Mouse (Mus musculus) gastrocnemius, postnatal 36 days (tissue): ENCODE measurements around the gene Gsta4. TPM values are rescaled to one million over a fixed set of nuclear protein-coding genes. Genes with fewer than 3 reads are reported as not detected.
"Not testable (repeated sequence)": the region's sequence is repeated elsewhere in the genome, so short reads cannot be mapped to it uniquely, and the experiment has no call there.

ENCODE experiments used
- DNase-seq, 2 experiments: peaks; one replicate each; pipeline ENCODE4 v3.0.0; 2022
- intact Hi-C: fragments of 180-260 bp; cut with DNase I; formaldehyde crosslinking; loops from one replicate; pipeline ENCODE4 v1.15.1; 2025
- long read RNA-seq, 2 experiments: library from polyadenylated mRNA; stranded (forward); transcript quantifications; one replicate each; pipeline ENCODE4 v2.0.0; 2021
- total RNA-seq, 2 experiments: library from RNA; stranded (reverse); gene quantifications; 2 replicates each; pipeline ENCODE4 v1.2.3; 2021

The Gsta4 gene
- total RNA-seq = 10 to 100 TPM; 10.8 to 14.3 TPM
- long read RNA-seq, experiment 1, transcript Gsta4-201 (7 exons, 977 nt) = major isoform, 15 of 17 reads
- long read RNA-seq, experiment 1, partial matches to known transcripts = 2 of 17 reads
- long read RNA-seq, experiment 1, other reads (novel, unspliced or antisense) = 0 of 17 reads
- long read RNA-seq, experiment 2, transcript Gsta4-201 (7 exons, 977 nt) = major isoform, 21 of 23 reads
- long read RNA-seq, experiment 2, partial matches to known transcripts = 2 of 23 reads
- long read RNA-seq, experiment 2, other reads (novel, unspliced or antisense) = 0 of 23 reads

GRCm38 (mm10) chr9:78182474-78182873, at the start of gene Gsta4:
Gsta4 (plus strand) TSS chr9:78182774.
- DNase-seq, intact Hi-C loops: not testable (repeated sequence)

- intact Hi-C loops = no loop called here
- no peak for DNase-seq
These were observed 46.9 kb upstream of the Gsta4 start for GRCm38 (mm10) chr9:78135658-78136057.

- intact Hi-C loops = no loop called here
- peak; percentile 45 for DNase-seq
These were observed 44.4 kb upstream of the Gsta4 start for GRCm38 (mm10) chr9:78138044-78138676.

DNA sequence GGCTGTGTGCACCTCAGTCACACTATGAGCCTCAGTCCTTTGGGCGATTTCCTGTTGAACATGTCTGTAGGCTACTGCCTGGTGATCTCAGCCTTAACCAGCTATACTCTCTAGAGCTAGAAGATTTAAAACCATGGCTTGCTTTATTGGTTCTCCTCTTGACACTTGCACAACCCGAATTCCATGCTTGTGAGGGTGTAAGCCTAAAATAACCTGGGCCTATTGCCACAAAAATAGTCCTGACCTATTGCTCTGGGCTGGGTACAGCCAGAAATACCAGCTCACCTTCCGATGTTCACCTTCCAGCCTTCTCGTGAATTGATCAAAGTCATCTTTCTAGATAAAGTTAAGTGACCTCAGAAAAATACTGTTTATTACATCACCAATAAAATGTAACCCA, 43.1 kb upstream of the Gsta4 start:
- no peak for DNase-seq
- intact Hi-C loops = no loop called here

DNA sequence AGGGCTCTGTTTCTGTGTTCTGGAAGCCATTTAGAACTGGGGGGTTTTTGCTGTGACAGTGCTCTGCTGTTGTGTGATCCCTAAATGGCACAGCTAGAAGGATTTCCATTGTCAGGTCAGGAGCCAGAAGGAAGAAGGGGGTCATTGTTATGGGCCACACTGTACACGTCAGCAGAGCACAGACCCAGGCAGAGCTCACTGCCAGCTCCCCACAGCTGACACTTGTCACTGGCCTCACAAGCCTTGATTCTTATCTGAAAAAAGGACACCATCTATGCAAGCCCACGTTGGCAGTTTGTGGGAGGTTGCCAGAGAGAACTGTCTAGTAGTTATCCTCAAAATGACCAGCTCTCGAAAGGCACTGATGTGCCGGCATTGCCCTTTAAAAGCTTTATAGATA, 36.5 kb upstream of the Gsta4 start:
- DNase-seq = no peak
- intact Hi-C loops = no loop called here

- DNase-seq = no peak
- intact Hi-C loops = no loop called here
These were observed 35.9 kb upstream of the Gsta4 start for GRCm38 (mm10) chr9:78146627-78147026.

GRCm38 (mm10) chr9:78148149-78148548, 34.4 kb upstream of the Gsta4 start:
- DNase-seq = no peak
- intact Hi-C loops = no loop called here

- intact Hi-C loops, DNase-seq: not testable (repeated sequence)
These were observed 32.8 kb upstream of the Gsta4 start for GRCm38 (mm10) chr9:78149770-78150169.

GRCm38 (mm10) chr9:78154211-78154977, 28.2 kb upstream of the Gsta4 start:
- no peak for DNase-seq
- intact Hi-C loops = loop anchor here (2.0 kb wide), 1 partner anchor 42 kb away; no protein-coding TSS in a partner anchor

DNA sequence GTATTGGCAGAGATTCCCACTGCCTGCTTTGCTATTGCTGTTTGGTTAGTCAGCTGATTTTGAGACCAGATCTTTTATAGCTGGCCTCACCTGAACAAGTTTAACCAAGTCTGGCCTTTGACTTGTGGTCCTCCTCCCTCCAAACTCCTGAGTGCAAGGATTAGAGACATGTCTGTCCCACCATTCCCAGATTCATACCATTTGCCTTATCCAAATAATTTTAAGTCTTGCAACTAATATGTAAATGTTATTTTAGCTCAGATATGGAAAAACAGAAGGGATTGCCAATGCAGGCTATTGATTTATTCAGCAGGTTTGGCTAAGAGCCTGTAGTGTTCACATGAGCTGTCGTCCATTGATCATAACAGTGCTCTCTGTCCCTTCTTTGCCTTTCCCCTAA, 25.4 kb upstream of the Gsta4 start:
- no peak for DNase-seq
- intact Hi-C loops = no loop called here

- intact Hi-C loops = no loop called here
- no peak for DNase-seq
These were observed 19.3 kb upstream of the Gsta4 start for GRCm38 (mm10) chr9:78163291-78163690.

DNA sequence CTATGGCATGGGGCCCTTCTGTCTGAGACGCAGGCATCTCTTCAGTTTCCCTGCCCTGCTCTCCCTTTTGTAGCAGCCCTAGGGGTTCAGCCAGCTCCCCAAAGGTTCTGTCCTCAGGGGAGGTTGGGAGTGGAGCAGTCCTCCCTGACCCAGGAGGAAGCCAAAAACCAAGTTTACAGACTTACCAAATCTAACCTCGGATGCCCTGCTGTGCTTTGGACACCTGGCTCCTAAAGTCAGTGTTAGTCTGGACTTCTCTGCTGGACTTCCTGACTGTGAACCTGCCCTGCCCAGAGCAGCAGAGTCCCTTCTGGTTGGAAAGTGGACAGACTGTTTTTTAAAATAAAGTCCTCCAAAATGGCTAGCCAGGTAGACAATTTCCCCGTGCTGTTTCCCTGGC, 17.8 kb upstream of the Gsta4 start:
- no peak for DNase-seq
- intact Hi-C loops = no loop called here

DNA sequence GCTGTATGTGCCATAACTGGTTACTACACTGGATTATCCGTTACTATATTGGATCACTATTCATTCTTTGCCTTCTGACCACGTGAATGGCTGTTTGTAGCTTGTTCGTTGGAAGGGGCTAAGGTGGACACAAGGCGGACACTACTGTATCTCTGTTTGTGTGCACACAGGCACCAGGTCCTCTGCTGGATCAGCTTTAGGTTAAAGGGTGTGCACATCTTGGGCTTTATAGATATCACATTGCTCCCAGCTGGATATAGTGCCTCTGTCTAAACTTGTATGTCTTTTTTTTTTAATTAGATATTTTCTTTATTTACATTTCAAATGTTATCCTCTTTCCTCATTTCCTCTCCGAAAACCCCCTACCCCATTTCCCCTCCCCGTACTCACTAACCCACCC, 17.1 kb upstream of the Gsta4 start:
- intact Hi-C loops = no loop called here
- DNase-seq = no peak

GRCm38 (mm10) chr9:78166694-78167452, 15.7 kb upstream of the Gsta4 start:
- intact Hi-C loops = no loop called here

GRCm38 (mm10) chr9:78167453-78167969, 15.1 kb upstream of the Gsta4 start:
- intact Hi-C loops = no loop called here
- no peak for DNase-seq

More at GRCm38 (mm10) chr9:78166694-78167452, 15.7 kb upstream of the Gsta4 start:
- DNase-seq = no peak

- intact Hi-C loops = no loop called here
- no peak for DNase-seq
These were observed 13.7 kb upstream of the Gsta4 start for GRCm38 (mm10) chr9:78168864-78169263.

- DNase-seq = no peak
- intact Hi-C loops = loop anchor here (2.0 kb wide), 1 partner anchor 61 kb away; no protein-coding TSS in a partner anchor
These were observed 8.6 kb upstream of the Gsta4 start for GRCm38 (mm10) chr9:78174016-78174415.

DNA sequence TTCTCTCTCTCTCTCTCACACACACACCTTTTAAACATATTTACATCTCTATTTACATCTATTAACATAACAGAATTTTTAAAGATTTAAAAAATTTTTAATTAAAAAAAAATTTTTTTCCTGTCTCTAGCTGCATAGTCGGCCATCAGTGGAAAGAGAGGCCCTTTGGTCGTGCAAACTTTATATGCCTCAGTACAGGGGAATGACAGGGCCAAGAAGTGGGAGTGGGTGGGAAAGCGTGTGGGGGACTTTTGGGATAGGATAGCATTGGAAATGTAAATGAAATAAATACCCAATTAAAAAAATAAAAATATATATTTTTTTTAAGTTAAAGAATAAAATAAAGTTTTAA, 7.7 kb upstream of the Gsta4 start:
- not testable (repeated sequence) for DNase-seq
- intact Hi-C loops = loop anchor here (2.0 kb wide), 1 partner anchor 62 kb away; no protein-coding TSS in a partner anchor

GRCm38 (mm10) chr9:78175277-78176200, 7.0 kb upstream of the Gsta4 start:
- peak; percentile 91 to 95 for DNase-seq
- intact Hi-C loops = loop anchor here (2.0 kb wide), 1 partner anchor 63 kb away; no protein-coding TSS in a partner anchor
